Mouse (Mus musculus) midbrain, embryonic 14.5 days (tissue): Measurements from ENCODE around the gene Rpn2. TPM values are rescaled to one million over a fixed set of nuclear protein-coding genes. Genes with fewer than 3 reads are reported as not detected.

Source experiments
- ATAC-seq: fragments of 200-750 bp; cut with Nextera tagmentation; 2 replicates; pipeline ENCODE4 v1.8.0; 2017; ENCODE audit warnings: moderate number of reproducible peaks, moderate library complexity; ENCODE audit not compliant: low FRiP score, low TSS enrichment
- DNase-seq: peaks from one replicate; pipeline ENCODE4 v3.0.0-alpha.2; 2015
- H3K27ac ChIP-seq: fragments of 300-500 bp; sonication (generic); replicated peaks from 2 replicates; pipeline ENCODE4 v1.5.1; 2014; ENCODE audit warnings: mild to moderate bottlenecking, low read depth, low read length, moderate library complexity
- H3K27me3 ChIP-seq: fragments of 300-500 bp; sonication (generic); 2 replicates; pipeline ENCODE4 v1.6.1; 2014; ENCODE audit warnings: low read length, control low read depth, mixed read lengths; ENCODE audit not compliant: control insufficient read depth, insufficient read depth
- H3K36me3 ChIP-seq: fragments of 300-500 bp; sonication (generic); 2 replicates; pipeline ENCODE4 v1.6.1; 2014; ENCODE audit warnings: low read length, control low read depth; ENCODE audit not compliant: control insufficient read depth, insufficient read depth
- H3K4me1 ChIP-seq: fragments of 300-500 bp; sonication (generic); 2 replicates; pipeline ENCODE4 v1.6.1; 2014; ENCODE audit warnings: mild to moderate bottlenecking, antibody characterized with exemption, low read length, control low read depth; ENCODE audit not compliant: control insufficient read depth, insufficient read depth
- H3K4me2 ChIP-seq: fragments of 300-500 bp; sonication (generic); 2 replicates; pipeline ENCODE4 v1.6.1; 2014; ENCODE audit warnings: mild to moderate bottlenecking, low read length, moderate library complexity
- H3K4me3 ChIP-seq: fragments of 300-500 bp; sonication (generic); replicated peaks from 2 replicates; pipeline ENCODE4 v1.5.1; 2014; ENCODE audit warnings: low read depth, low read length
- H3K9ac ChIP-seq: fragments of 300-500 bp; sonication (generic); replicated peaks from 2 replicates; pipeline ENCODE4 v1.6.1; 2014; ENCODE audit warnings: mild to moderate bottlenecking, low read length, moderate library complexity
- H3K9me3 ChIP-seq: fragments of 300-500 bp; sonication (generic); 2 replicates; pipeline ENCODE4 v1.6.1; 2016; ENCODE audit warnings: low read length, control low read depth, mixed read lengths; ENCODE audit not compliant: control insufficient read depth
- WGBS: fragments of 180-500 bp; shearing (Covaris S2); extraction: QIAGEN DNeasy Blood & Tissue Kit; methylation state at CpG from one replicate; pipeline ENCODE4 v1.1.7; 2014; 5-methylcytosine and 5-hydroxymethylcytosine counted together
- polyA plus RNA-seq: library from polyadenylated mRNA; unstranded; fragments of >200 nt; fragmentation: Nextera tagmentation; extraction: Ambion mirVana; gene quantifications from 2 replicates; pipeline ENCODE4 v1.2.1, GENCODE M21; 2014

The Rpn2 gene
- polyA plus RNA-seq, 1 experiment from 2014 or later, result 194 TPM

- DNase-seq, result no peak
- WGBS, result 80% methylated on average over 4 of the region's 4 CpGs
Observed at GRCm38 (mm10) chr2:157353183-157353582, 74.4 kb downstream of the Rpn2 start.

GRCm38 (mm10) chr2:157354106-157354505 lies 75.3 kb downstream of the Rpn2 start:
- no peaks in the 10 kb centered on the region for H3K27me3 ChIP-seq
- ATAC-seq, result no peak
- H3K36me3 ChIP-seq, result no peaks in the 10 kb centered on the region
- H3K4me3 ChIP-seq, result no peak overlapping the region
- H3K4me1 ChIP-seq, result peaks cover 3% of the 10 kb centered on the region
- no peak overlapping the region for H3K4me2 ChIP-seq
- H3K9ac ChIP-seq, result no peak overlapping the region
- WGBS, result 56% methylated on average over 3 of the region's 3 CpGs
- no peaks in the 10 kb centered on the region for H3K9me3 ChIP-seq
- H3K27ac ChIP-seq, result 0 out of 2 replicates have a peak overlapping the region, but pooled peaks have one; percentile 32
- no peak for DNase-seq

More at GRCm38 (mm10) chr2:157353183-157353582, 74.4 kb downstream of the Rpn2 start:
- peaks cover 12% of the 10 kb centered on the region for H3K4me1 ChIP-seq
- ATAC-seq, result no peak
- no peaks in the 10 kb centered on the region for H3K9me3 ChIP-seq
- no peak overlapping the region for H3K9ac ChIP-seq
- no peak overlapping the region for H3K27ac ChIP-seq
- no peaks in the 10 kb centered on the region for H3K36me3 ChIP-seq
- H3K27me3 ChIP-seq, result no peaks in the 10 kb centered on the region
- H3K4me2 ChIP-seq, result no peak overlapping the region
- H3K4me3 ChIP-seq, result no peak overlapping the region

GRCm38 (mm10) chr2:157360028-157360427 lies 81.2 kb downstream of the Rpn2 start:
- ATAC-seq, result no peak

GRCm38 (mm10) chr2:157363031-157363430 lies 84.2 kb downstream of the Rpn2 start:
- ATAC-seq (no peak), DNase-seq (no peak)
- peaks cover 8% of the 10 kb centered on the region for H3K4me1 ChIP-seq
- H3K4me3 ChIP-seq, result no peak overlapping the region
- no peak overlapping the region for H3K4me2 ChIP-seq
- no peaks in the 10 kb centered on the region for H3K36me3 ChIP-seq
- H3K27ac ChIP-seq, result no peak overlapping the region
- WGBS, result 92% methylated on average over 3 of the region's 3 CpGs
- H3K27me3 ChIP-seq, result no peaks in the 10 kb centered on the region
- H3K9me3 ChIP-seq, result no peaks in the 10 kb centered on the region
- no peak overlapping the region for H3K9ac ChIP-seq

More at GRCm38 (mm10) chr2:157360028-157360427, 81.2 kb downstream of the Rpn2 start:
- Histone ChIP-seq H3K4me3 (no peak overlapping the region), H3K9ac (no peak overlapping the region), H3K4me1 (no peaks in the 10 kb centered on the region), H3K4me2 (no peak overlapping the region), H3K9me3 (no peaks in the 10 kb centered on the region), H3K27ac (no peak overlapping the region), H3K36me3 (no peaks in the 10 kb centered on the region), H3K27me3 (no peaks in the 10 kb centered on the region)
- 91% methylated on average over 5 of the region's 5 CpGs for WGBS
- DNase-seq, result no peak

DNA sequence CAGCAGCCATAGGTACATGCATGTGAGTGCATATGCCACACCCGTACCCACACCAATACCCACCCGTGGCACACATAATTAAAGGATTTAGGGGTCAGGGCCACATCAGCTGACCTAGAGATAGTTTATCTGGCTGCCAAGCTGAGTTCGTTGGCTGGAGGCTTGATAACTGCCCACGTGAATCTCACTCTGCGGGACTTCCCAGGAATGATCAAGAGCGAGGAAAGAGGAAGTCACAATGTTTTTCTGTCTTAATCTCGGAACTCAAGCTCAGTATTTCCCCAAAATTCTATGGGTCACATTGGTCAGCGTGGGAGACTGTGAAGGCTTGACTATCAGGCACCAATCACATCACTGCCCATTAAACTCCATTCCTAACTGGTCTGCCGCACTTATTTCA lies 87.9 kb downstream of the Rpn2 start:
- Histone ChIP-seq H3K4me3 (peak overlapping the region; percentile 86), H3K27me3 (no peaks in the 10 kb centered on the region), H3K9ac (no peak overlapping the region; the same call in 1 of the 2 replicates), H3K36me3 (no peaks in the 10 kb centered on the region), H3K27ac (peak overlapping the region; percentile 92), H3K9me3 (no peaks in the 10 kb centered on the region), H3K4me1 (peaks cover 19% of the 10 kb centered on the region), H3K4me2 (peak overlapping the region; percentile 88)
- 86% methylated on average over 9 of the region's 9 CpGs for WGBS
- no peak for ATAC-seq
- no peak for DNase-seq

GRCm38 (mm10) chr2:157367184-157367893 lies 88.5 kb downstream of the Rpn2 start, which contains the start of gene Manbal:
Gene Manbal (plus strand): TSS chr2:157367594.
- H3K27me3 ChIP-seq, result no peaks in the 10 kb centered on the region
- H3K4me3 ChIP-seq, result peak within 1 kb of the TSS; percentile 86
- H3K36me3 ChIP-seq, result peaks cover under 1% of the 10 kb centered on the region; the same call in 1 of the 2 replicates
- peak within 1 kb of the TSS; percentile 90 for H3K9ac ChIP-seq
- DNase-seq (peak; percentile 94), ATAC-seq (peak; percentile 86)
- no peaks in the 10 kb centered on the region for H3K9me3 ChIP-seq
- 5% methylated on average over 42 of the region's 42 CpGs for WGBS
- H3K4me1 ChIP-seq, result peaks cover 19% of the 10 kb centered on the region
- peak within 1 kb of the TSS; percentile 88 for H3K4me2 ChIP-seq
- peak within 1 kb of the TSS; percentile 92 for H3K27ac ChIP-seq

DNA sequence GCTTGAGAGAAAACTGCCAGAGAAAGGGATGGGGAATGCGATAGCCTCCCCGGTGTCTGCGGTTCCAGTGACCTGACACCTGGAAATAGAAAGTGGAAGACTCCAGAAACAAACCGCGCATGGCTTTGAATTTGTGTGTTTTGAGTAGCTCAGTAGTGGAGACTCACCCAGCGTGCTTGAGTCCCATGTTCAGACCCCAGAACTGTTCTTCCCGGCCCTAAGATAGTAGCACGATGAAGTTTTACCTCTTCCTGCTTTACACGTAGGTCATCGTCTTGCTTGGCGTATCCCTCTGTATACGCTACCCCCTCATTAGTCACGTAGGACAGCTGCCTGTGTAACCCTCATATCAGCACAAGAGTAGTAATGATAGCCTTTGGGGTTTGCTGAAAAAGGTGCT lies 89.2 kb downstream of the Rpn2 start:
- H3K4me3 ChIP-seq, result peak overlapping the region; percentile 86
- ATAC-seq (no peak), DNase-seq (no peak)
- WGBS, result 12% methylated on average over 13 of the region's 13 CpGs
- H3K4me2 ChIP-seq, result peak overlapping the region; percentile 88
- no peaks in the 10 kb centered on the region for H3K27me3 ChIP-seq
- peak overlapping the region; percentile 92 for H3K27ac ChIP-seq
- peaks cover 19% of the 10 kb centered on the region for H3K4me1 ChIP-seq
- peak overlapping the region; percentile 90 for H3K9ac ChIP-seq
- H3K9me3 ChIP-seq, result no peaks in the 10 kb centered on the region
- H3K36me3 ChIP-seq, result peaks cover 5% of the 10 kb centered on the region; the same call in 1 of the 2 replicates

GRCm38 (mm10) chr2:157371696-157372095 lies 92.9 kb downstream of the Rpn2 start:
- DNase-seq (no peak), ATAC-seq (no peak)
- no peak overlapping the region for H3K4me2 ChIP-seq
- no peaks in the 10 kb centered on the region for H3K9me3 ChIP-seq
- peaks cover 5% of the 10 kb centered on the region; the same call in 1 of the 2 replicates for H3K36me3 ChIP-seq
- no peaks in the 10 kb centered on the region for H3K27me3 ChIP-seq
- no peak overlapping the region for H3K27ac ChIP-seq
- H3K4me3 ChIP-seq, result no peak overlapping the region
- H3K4me1 ChIP-seq, result peaks cover 35% of the 10 kb centered on the region
- WGBS, result 87% methylated on average over 6 of the region's 6 CpGs
- H3K9ac ChIP-seq, result no peak overlapping the region

DNA sequence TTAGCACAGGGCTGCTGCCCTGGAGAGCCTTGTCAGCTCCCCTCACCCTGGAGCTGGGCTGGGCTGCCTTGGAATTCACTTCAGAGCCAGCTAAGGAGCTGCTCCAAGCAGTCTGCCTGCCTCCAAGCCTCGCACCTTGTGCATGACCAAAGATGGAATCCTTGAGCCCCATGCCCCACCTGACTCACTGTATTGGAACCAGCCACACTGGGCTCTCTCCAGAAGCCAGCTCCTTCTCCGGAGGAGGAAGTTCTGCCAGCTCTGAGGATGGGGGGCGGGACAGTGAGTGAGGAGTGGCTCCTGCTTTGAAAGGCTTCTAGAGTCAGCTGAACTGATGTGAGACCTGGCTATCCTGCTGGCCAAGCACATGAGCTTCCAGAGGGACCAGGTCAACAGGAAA lies 94.9 kb downstream of the Rpn2 start:
- ATAC-seq (no peak), DNase-seq (no peak)
- Histone ChIP-seq H3K4me2 (no peak overlapping the region), H3K27me3 (no peaks in the 10 kb centered on the region), H3K4me3 (no peak overlapping the region), H3K9me3 (no peaks in the 10 kb centered on the region), H3K27ac (no peak overlapping the region), H3K36me3 (peaks cover 5% of the 10 kb centered on the region; the same call in 1 of the 2 replicates), H3K9ac (no peak overlapping the region), H3K4me1 (peaks cover 23% of the 10 kb centered on the region)
- WGBS, result 84% methylated on average over 3 of the region's 3 CpGs
